Mouse (Mus musculus) midbrain, embryonic 12.5 days (tissue): ENCODE results near the gene Kcnj1. TPM values are rescaled to one million over a fixed set of nuclear protein-coding genes. Genes with fewer than 3 reads are reported as not detected.
A peak's percentile ranks its signal among the peaks of the same experiment; 100 is the strongest.

Experiments used
- ATAC-seq: fragments of 200-750 bp; cut with Nextera tagmentation; 2 replicates; pipeline ENCODE4 v1.8.0; 2017; ENCODE audit warnings: low read depth, moderate TSS enrichment, moderate library complexity; ENCODE audit not compliant: low FRiP score
- H3K27ac ChIP-seq: fragments of 300-500 bp; sonication (generic); replicated peaks from 2 replicates; pipeline ENCODE4 v1.5.1; 2016; ENCODE audit warnings: mild to moderate bottlenecking
- H3K27me3 ChIP-seq: fragments of 300-500 bp; sonication (generic); 2 replicates; pipeline ENCODE4 v1.6.1; 2016; ENCODE audit warnings: mild to moderate bottlenecking
- H3K36me3 ChIP-seq: fragments of 300-500 bp; sonication (generic); 2 replicates; pipeline ENCODE4 v1.6.1; 2016
- H3K4me1 ChIP-seq: fragments of 300-500 bp; sonication (generic); 2 replicates; pipeline ENCODE4 v1.6.1; 2016
- H3K4me2 ChIP-seq: fragments of 300-500 bp; sonication (generic); replicated peaks from 2 replicates; pipeline ENCODE4 v1.6.1; 2016; ENCODE audit warnings: mild to moderate bottlenecking, moderate library complexity
- H3K4me3 ChIP-seq: fragments of 300-500 bp; sonication (generic); 2 replicates; pipeline ENCODE4 v1.5.1; 2016; ENCODE audit warnings: mild to moderate bottlenecking
- H3K9ac ChIP-seq: fragments of 300-500 bp; sonication (generic); replicated peaks from 2 replicates; pipeline ENCODE4 v1.6.1; 2016; ENCODE audit warnings: mild to moderate bottlenecking, moderate library complexity
- H3K9me3 ChIP-seq: fragments of 300-500 bp; sonication (generic); 2 replicates; pipeline ENCODE4 v1.6.1; 2016; ENCODE audit warnings: mild to moderate bottlenecking
- WGBS: fragments of 180-500 bp; shearing (Covaris S2); methylation state at CpG from one replicate; pipeline ENCODE4 v1.1.7; 2016; 5-methylcytosine and 5-hydroxymethylcytosine counted together
- polyA plus RNA-seq: library from polyadenylated mRNA; unstranded; fragments of >200 nt; fragmentation: Nextera tagmentation; extraction: Ambion mirVana; gene quantifications from 2 replicates; pipeline ENCODE4 v1.2.1, GENCODE M21; 2016

The Kcnj1 gene
- polyA plus RNA-seq, 1 experiment from 2014 or later = not detected

DNA sequence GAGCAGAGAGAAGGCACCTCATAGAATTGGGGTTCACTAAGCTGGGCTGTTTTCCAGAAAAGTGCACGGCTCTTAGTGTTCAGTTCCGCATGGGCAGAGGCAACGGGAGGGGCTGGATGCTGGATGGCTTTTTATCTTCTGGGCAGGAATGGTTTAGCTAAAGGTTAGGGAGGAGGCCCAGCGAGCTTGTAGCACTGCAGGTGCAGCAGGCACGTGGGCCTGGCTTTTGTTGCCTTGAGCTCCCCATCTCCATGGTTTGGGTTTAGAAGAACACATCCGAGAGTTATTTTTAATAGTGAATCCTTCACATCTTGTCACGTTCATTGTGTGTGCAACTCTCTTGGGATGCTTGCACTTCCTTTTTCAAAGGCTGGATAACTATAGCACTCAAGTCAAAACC, 53.0 kb downstream of the Kcnj1 start:
- 73% methylated on average over 7 of the region's 7 CpGs for WGBS
- no peak overlapping the region for H3K9ac ChIP-seq

DNA sequence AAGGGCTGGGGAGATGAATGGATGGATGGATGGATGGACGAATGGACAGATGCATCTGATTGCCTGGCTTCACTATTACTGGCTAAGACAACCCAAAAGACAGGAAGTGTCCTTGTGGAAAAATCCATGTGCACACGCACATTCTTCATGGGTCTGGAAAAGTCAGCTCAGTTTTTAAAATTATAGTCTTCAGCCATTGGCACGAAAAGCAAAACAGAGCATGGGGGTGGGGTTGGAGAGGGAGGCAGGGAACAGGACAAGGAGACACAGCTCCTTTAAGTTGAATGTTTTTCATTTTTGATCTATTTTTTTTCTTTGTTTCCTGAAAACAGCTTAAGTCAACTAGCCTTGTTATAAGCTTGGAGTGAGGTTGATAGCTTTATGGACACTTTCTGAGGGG, 58.8 kb downstream of the Kcnj1 start:
- H3K4me1 ChIP-seq = no peaks in the 10 kb centered on the region; the same call in 1 of the 2 replicates
- H3K36me3 ChIP-seq = no peaks in the 10 kb centered on the region
- H3K27me3 ChIP-seq = no peaks in the 10 kb centered on the region
- 86% methylated on average over 3 of the region's 3 CpGs for WGBS
- no peak for ATAC-seq
- no peak overlapping the region for H3K27ac ChIP-seq
- no peak overlapping the region for H3K4me2 ChIP-seq
- H3K9ac ChIP-seq = no peak overlapping the region
- H3K9me3 ChIP-seq = no peaks in the 10 kb centered on the region
- H3K4me3 ChIP-seq = no peak overlapping the region

More for the DNA sequence above, 53.0 kb downstream of the Kcnj1 start:
- Histone ChIP-seq H3K36me3 (no peaks in the 10 kb centered on the region), H3K27me3 (no peaks in the 10 kb centered on the region), H3K4me3 (no peak overlapping the region), H3K9me3 (no peaks in the 10 kb centered on the region), H3K4me1 (no peaks in the 10 kb centered on the region), H3K27ac (no peak overlapping the region), H3K4me2 (no peak overlapping the region)
- no peak for ATAC-seq

DNA sequence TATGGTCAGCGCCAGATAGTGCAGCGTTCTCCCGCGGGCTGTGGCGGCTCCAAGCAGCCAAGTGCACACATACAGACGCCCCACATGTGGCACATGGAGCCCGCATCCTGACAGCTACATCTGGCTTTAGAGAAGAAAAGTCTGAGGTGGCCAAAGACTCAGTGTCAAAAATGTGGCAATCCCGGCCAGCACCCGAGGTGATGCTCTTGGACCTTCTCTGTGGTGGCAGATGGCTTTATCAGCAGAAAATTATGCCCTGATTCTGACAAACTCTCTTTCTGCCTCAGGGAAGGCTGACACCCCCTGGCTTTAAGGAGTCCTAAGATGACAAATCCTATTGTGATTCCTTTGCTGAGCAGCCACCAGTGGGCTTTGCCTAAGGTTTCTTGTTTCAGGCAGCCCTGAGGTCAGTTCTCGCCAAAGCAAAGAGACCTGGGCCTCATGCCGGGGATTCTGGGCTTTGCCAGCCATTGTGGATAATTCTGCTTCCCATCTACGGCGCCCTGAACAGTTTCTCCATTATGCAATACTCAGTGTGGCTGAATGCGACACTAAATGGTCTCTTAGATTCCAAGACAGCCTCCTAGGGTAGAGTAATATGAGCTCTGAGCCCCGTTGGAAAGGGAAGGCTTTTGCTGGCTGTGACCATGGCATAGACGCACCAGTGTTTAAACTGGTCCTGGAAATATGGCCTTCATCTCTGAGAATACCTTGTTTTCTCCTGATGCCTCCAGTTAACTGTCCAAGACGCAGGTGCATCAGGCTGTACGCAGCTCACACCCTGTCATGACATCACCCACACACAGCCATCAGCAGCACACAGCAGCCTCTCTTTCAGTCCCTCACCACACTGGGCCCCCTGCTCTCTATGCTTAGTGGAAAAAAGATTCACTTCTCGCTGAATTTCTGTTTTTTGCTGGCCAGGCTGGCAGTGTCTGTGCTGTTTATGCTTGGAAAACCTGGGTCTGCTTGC, 62.2 kb downstream of the Kcnj1 start:
- Histone ChIP-seq H3K36me3 (no peaks in the 10 kb centered on the region), H3K9me3 (no peaks in the 10 kb centered on the region), H3K27ac (no peak overlapping the region), H3K4me2 (no peak overlapping the region), H3K9ac (no peak overlapping the region), H3K27me3 (no peaks in the 10 kb centered on the region), H3K4me1 (no peaks in the 10 kb centered on the region; the same call in 1 of the 2 replicates), H3K4me3 (no peak overlapping the region)
- no peak for ATAC-seq
- WGBS = 64% methylated on average over 19 of the region's 19 CpGs

DNA sequence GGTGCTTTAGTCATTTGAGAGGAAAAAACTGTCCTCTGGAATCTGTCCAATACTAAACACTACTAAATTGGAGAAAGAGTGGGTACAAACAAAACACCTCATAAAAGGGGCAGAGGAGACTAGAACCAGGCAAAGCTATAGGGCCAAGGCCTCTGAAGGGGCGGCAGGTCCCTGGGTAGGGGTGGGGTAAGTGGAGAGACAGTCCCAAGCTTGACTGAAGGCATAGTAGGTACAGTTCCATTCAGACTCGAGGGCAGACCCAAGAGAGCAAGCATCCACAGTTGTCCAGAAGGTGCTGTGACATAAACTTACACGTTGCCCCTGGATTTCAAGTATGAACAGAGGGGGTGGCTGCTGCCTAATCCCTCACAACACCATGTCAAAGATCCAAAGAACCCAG, 70.8 kb downstream of the Kcnj1 start:
- Histone ChIP-seq H3K4me2 (no peak overlapping the region), H3K36me3 (no peaks in the 10 kb centered on the region), H3K4me1 (no peaks in the 10 kb centered on the region), H3K27ac (no peak overlapping the region), H3K27me3 (no peaks in the 10 kb centered on the region), H3K4me3 (no peak overlapping the region), H3K9me3 (no peaks in the 10 kb centered on the region), H3K9ac (no peak overlapping the region)
- ATAC-seq = peak; percentile 16; the same call in 1 of the 2 replicates
- 71% methylated on average over 3 of the region's 3 CpGs for WGBS

DNA sequence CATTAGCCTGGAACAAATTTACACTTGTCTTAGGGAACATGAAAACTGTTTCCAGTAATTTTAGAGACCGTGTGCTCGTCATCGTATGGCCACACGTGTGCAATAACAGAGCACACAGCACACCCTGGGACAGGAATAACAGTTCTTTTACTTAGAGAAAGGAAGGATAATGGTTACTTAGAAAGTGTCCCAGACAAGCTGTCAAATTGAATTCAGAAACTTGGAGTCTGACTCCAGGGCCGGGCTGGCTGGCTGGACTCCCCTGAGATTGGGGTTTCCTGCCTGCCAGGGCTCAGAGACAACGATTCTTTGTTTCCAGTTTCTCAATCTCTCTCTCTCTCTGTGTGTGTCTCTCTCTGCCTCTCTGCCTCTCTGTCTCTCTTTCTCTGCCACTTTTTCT, 71.5 kb downstream of the Kcnj1 start:
- ATAC-seq = no peak; the same call in 1 of the 2 replicates
- no peak overlapping the region for H3K27ac ChIP-seq
- no peak overlapping the region for H3K4me2 ChIP-seq
- H3K9ac ChIP-seq = no peak overlapping the region
- H3K27me3 ChIP-seq = no peaks in the 10 kb centered on the region
- 50% methylated on average over 6 of the region's 6 CpGs for WGBS
- no peaks in the 10 kb centered on the region for H3K4me1 ChIP-seq
- H3K36me3 ChIP-seq = no peaks in the 10 kb centered on the region
- H3K9me3 ChIP-seq = no peaks in the 10 kb centered on the region
- H3K4me3 ChIP-seq = no peak overlapping the region

DNA sequence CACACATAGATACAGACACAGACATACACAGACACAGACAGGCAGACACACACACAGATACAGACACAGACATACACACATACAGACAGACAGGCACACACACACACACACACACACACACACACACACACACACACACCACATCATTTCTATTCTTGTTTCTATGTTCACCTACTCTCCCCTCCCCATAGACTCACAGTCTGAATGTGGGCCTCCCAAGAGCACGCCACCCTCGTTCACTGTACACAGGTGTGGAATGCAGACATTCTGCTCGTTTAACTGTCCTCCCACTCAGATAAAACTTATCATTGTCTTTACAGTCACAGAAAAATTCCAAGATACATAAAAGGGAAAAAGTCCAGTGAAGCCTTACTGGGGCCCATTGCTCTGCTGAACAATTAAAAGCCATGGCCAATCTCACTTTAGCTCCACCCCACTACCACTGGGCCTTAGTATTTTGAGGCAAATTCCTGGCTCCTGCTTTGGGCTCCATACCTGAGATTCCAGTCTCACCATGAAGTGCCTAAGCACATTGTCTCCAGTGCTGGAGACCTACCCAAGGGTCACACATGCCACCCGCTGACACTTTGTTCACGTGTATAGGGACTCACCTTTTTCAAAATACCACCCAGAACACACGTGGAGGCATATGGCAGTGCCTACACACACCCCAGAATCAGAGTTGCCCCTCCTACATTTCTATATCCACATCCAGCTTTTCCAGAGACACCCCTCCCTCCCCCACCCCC, 72.3 kb downstream of the Kcnj1 start:
- 82% methylated on average over 6 of the region's 6 CpGs for WGBS
- Histone ChIP-seq H3K4me1 (0 out of 2 replicates have a peak, but pooled peaks cover 4% of the 10 kb centered on the region), H3K9me3 (no peaks in the 10 kb centered on the region), H3K9ac (no peak overlapping the region), H3K4me2 (no peak overlapping the region), H3K27me3 (no peaks in the 10 kb centered on the region), H3K36me3 (no peaks in the 10 kb centered on the region), H3K27ac (no peak overlapping the region), H3K4me3 (no peak overlapping the region)
- no peak for ATAC-seq

DNA sequence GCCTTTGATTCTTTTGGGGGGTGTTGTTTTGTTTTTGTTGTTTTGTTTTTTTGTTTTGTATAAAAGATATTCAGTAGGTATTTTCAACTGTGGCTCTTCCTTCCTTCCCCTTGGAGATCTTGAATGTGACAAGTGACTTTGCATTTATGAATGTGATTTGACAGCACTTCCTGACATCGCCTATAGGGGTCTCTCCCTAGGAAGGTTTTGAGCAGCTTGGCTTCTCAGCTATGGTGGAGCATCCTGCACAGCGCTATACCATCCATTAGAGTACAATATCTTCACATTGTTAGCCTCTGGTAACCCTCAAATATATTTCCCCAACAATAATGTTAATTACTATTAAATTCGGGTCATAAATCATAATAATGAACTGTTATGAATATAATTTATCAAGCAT, 73.5 kb downstream of the Kcnj1 start:
- Histone ChIP-seq H3K9ac (no peak overlapping the region), H3K9me3 (no peaks in the 10 kb centered on the region), H3K27me3 (no peaks in the 10 kb centered on the region), H3K27ac (no peak overlapping the region), H3K4me3 (no peak overlapping the region), H3K36me3 (no peaks in the 10 kb centered on the region), H3K4me1 (peaks cover 11% of the 10 kb centered on the region), H3K4me2 (no peak overlapping the region)
- no peak for ATAC-seq
- WGBS = 56% methylated on average over 3 of the region's 3 CpGs

DNA sequence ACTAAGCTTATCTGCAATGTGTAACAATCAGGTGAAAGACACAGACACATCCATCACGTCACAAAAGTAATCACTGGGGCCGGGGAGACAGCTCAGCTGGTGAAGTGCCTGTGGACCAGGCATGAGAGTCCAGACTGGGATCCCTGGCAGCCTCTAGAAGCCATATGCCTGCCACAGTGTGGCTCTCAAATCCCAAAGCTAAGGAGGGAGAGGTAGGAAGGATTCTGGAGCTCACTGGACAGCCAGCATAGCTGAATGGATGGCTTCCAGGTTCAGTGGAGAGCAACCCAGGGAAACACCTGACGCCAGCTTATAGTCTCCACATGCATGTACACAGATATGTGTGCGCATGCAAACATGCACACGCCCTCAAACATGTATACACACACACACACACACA, 76.5 kb downstream of the Kcnj1 start:
- Histone ChIP-seq H3K36me3 (no peaks in the 10 kb centered on the region), H3K27ac (no peak overlapping the region), H3K27me3 (no peaks in the 10 kb centered on the region), H3K9ac (no peak overlapping the region), H3K4me2 (no peak overlapping the region), H3K4me1 (peaks cover 11% of the 10 kb centered on the region), H3K9me3 (no peaks in the 10 kb centered on the region), H3K4me3 (no peak overlapping the region)
- no peak for ATAC-seq
- 77% methylated on average over 5 of the region's 5 CpGs for WGBS

Other genes with a start within 250 kb of the Kcnj1 start
- gene Kcnj5, start 28.1 kb upstream of the Kcnj1 start, polyA plus RNA-seq = 0.22 and 0.29 TPM in 2 replicates
- gene Fli1, start 170.4 kb downstream of the Kcnj1 start, polyA plus RNA-seq = 10.9 and 11.0 TPM in 2 replicates